Mouse (Mus musculus): Measurements from ENCODE around the gene Adgrl2.

Adgrl2 gene

DNA sequence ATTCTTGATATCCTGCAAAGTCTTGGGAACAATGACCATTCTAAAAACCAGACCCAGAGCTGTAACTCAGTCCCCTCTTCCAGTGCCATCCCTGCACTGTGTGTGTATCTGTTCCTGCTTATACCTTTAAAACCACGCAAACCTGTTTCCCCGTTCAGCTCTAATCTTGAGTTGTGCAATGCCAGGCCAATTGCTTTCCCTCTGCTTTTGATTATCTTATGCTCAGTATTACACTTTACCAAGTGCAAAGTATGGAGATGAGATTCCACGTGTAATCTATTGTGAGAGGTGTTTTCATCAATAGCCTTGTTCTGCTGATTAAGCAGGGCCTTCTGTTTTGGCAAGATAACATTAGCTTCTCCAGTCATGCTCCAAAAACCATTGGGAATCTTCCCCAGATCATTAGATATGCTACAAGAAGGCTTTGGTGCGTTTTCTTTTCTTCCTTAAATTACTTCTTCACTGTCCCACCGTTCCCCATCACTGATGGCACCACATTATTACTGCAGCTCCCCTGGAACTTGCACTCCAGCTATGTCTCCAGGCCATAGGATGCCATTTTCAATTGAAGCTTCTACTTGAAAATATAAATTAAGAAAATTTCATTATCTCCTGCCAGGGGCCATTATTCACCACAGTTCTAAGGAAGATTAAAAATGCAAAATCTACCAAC lies 118.4 kb downstream of the Adgrl2 start:
- DNase-seq: no peak

DNA sequence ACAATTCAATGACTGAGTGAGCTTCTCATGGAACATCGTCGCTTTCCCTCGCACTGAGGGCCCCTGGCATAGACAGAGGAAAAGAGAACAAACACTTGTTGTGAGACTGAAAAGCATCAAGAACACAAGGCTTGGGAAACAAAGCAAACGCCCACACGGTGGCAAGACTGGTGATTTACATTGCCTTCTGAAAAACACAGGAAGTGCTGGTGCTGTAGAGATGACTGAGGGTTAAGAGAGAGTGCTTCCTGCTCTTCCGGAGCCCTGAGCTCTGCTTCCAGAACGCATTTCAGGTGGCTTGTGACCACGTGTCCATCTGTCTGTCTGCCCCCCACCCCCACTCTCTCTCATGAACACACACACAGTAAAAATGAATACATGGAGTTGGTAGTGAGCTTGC lies 122.7 kb downstream of the Adgrl2 start:
- no peak for DNase-seq

DNA sequence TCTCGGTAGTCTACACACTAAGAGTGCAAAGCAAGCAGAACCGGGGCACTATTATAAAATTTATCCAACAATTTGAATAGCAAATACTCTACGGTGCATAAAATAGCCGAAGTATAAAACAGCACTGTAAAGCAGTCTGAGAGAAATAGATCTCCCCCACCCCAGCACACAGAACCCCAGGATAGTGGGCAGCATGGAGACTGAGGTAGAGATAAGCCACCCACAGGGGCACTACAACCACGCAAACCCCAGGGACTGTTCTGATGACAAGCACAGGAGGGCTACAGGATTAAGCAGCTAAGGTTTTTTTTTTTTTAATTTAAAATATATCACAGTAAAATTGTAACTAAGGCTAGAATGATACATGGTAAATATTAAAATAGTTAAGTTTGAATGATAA lies 123.7 kb downstream of the Adgrl2 start:
- DNase-seq: no peak

DNA sequence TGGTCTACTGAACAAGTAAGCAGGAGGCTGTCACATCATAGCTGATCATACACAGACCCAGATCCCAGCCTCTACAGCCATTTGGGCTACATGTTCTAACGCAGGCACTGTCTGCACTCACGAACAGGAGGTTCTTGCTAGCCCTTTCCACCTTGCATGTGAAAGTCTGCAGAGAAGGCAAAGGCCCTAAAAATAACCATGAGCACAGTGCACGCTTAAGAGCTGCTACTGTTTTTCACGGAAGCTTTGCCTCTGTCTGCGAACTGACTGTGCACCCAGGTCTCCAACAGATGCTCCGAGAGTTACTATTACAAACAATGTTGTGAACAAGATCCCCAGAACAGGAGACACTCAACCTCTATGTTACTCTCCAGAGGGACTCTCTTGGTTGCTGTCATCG lies 124.3 kb downstream of the Adgrl2 start:
- DNase-seq: no peak

DNA sequence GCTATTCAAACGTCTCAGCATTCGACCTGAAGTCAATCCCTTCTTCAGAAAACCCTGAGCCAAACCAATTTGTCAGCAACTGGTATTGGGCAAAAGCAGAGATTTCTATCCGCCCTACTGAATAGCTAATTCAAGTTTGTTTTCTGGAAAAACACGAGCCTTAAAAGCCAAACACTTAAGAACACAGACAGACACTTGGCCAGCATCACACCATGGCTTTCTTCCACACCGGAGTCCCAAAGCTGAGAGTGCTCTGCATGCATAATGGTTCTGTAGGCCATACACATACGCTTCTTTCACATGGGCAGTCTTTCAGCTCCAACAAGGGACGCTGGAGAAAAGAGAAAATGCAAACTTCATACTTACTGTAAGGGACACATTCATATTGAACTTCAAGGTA lies 125.1 kb downstream of the Adgrl2 start:
- DNase-seq: no peak

DNA sequence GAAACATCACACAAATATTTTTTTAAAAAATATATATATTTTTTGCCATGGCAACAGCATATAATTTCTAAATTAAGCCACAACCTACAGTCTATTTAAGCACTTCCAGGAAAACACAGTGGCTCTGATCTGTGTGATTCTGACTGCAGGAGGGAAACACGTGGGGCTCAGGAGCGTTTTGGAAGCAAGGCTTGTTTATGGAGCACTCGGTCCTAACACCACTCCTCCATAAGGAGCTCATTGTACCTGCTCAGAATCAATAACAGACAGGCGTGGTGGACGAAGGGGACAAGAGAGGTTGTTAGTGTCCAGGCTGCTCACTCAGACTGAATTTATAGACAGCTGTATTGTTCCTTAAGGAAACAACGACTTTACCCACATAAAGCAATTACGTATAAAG lies 128.5 kb downstream of the Adgrl2 start:
- DNase-seq: no peak

DNA sequence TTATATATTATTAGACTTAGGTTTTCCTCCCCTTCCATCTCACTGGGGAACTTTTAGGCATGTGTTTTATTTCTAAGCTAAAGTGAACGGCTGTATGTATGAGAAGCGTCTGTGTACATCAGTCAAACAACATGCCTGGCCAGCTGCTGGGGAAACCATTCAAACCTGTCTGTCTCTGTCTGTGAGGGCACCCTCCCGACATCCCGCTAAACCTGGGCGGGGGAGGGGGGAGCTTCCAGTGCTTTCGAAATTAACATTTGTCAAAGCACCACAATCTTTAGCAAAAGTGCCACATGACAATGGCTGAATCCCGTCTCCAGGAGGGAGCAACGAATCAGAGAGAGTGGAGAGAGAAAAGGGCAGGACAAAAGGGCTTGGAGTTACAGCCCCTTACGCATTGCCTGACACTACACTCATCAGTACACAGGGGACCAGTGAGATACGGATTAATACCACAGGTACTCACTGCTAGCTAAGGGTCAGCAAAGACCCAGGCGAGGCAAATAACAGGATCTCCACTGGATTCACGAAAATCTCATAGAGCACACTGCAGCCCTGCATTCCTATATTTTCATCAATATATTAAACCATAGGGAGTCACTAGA lies 135.9 kb downstream of the Adgrl2 start:
- DNase-seq: no peak

DNA sequence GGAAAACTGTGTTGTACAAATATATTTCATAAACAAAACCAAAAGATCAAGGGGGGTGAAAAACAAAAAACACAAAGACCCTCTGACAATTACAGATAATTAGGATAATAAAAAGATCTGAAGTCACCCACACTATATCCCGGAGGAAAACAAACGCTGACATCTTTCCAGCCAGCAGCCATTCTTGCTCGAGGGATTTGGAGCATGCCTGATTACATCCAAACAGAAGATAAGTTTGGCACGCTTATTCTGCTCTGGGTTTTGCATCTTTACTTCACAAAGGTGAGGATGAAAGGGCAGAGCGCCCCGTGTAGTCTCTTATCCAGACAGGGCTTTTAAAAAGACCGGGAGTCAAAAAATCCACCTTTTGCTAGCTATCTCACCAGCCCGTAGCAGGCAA lies 137.0 kb downstream of the Adgrl2 start:
- DNase-seq: no peak

DNA sequence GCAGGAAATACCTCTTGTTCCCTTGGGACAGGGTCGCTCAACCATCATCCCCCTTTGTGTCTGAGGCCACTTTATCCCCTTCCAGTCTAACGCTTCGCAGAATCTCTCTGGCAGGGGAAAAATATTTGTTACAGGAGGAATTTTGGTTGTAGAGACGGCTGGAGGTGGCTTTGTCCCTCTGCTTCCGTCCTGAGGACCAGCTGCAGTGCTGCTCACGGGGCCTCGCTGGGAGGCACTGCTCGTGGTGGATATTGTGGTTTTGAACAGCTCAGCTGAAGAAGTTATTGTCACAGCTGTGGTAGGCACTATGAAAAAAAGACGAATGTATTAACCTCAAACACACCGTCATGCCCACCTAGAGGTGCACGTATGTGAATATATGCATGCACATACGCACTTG lies 137.8 kb downstream of the Adgrl2 start:
- DNase-seq: no peak

DNA sequence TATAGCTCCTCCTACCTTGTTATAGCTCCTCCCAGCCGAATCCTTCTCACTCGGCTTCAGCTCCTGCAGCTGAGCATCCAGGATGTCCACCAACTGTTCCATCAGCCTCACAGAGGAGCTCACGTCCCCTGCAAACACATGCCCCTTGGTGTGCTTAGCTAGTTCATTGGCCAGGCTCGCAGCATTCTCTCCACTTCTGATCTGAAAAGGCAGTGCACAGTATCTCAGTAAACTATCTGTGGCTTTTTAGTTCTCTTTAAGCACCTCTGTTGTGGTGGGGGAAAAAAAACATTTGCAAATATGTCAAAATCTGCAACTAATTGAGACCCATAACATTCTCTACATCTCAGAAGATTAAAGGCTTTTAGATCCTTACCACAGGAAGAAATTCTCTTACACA lies 139.5 kb downstream of the Adgrl2 start:
- no peak for DNase-seq

DNA sequence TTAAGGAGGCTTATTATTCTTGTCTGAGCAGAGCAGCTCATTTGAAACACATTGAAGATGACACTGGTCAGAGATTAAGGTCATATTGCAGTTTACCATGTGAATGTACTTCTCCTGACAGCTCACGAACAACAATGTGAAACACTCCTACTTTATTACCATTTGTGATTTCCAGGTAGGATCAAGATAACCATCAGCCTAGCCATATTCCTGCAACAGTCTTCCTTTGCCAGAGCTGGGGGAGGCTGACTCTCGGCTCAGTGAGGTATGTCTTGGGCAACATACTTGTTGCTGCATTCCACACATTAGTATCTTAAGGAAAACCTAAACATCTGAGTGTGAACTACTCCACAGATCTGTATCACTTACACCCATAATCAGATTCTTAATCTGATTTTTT lies 142.0 kb downstream of the Adgrl2 start:
- DNase-seq: no peak

DNA sequence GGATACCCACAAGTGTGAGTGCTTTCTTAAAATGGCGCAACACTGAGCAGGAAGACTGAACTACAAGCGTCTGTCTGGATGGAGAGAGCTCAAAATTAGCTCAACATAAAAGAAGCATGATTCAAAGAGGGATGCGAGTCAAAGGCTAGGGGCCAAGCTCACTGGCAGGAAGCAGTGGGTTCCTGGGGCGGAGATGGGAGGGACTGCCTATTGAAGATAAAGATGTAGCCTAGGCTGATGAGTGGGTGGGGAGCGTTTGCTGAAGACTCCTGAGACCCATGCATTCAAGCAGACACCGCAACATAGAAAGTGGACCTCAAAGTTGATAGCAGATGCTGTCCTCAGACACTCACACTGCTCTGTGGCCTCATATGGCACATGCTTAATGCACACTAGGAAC lies 146.2 kb downstream of the Adgrl2 start:
- no peak for DNase-seq

DNA sequence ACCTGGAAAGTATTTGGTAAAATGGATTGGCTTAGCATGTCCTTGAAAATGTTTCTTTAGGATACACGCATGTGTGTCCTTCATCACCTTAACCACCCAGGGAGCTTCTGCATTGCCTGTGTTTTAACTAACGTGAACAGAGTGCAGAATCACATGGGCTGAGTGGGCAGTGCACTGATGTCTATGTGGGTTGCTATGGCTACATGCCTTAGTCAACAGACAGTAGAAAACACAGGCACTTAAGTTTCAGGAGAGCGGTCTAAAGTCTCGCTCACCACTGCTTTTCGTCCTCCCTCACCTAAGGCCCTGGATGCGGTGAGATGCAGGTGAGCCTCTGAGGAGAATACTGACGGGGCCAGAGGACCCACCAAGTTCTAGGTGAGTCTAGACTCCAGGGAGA lies 147.8 kb downstream of the Adgrl2 start:
- peak; percentile 40 for DNase-seq

DNA sequence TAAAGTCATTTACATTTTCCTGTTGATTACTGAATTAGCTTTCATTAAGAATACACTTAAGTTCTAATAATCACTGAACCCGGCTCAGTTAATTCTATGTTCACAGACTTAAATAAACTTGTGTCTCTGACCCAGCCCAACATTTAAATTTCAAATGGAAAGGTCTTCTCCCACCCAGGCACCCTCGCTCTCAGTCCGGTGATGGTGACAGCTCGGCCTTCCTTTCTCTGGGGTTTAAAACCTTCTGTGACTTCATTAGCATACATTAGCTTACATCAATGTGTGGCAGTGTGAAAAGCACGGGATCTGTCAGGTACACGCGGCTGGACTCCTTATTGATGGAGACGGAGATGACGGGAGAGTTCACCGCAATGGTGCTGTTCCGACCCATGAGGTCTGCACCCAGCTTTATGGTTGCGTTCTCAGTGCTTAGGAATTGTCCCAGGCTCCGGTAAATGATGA lies 151.5 kb downstream of the Adgrl2 start:
- DNase-seq: no peak

DNA sequence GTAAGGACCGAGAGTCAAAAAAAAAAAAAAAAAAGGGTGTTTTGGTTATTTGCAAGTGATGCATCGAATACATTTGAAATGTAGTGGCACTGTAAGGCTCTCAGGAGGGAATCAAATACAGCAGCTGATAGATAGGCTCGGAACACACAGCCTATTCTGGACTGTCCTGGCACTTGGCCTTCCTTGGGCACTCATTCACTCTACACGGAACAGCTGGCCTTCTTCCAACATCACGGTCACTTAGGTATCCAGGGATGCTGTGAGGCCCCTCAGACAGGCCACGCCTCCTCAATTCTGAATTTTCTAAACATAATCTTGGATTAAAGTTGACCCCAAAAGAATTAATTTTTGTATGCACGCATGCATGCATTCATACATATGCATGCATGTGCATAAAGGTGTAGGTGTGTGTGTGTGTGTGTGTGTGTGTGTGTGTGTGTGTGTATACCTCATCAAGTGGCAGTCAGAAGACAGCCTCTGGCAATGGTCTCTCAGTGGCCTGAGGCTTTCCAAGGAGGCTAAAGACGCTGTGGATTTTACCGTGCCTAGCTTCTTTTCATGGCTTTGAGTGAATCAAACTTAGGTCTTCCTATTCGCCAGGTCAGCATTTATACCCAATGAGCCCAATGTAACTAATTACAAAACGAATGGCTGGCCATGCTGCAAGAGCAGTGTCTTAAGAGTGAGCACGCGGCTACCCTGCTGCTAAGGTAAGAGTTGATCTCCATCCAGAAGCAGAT lies 152.1 kb downstream of the Adgrl2 start:
- DNase-seq: no peak

DNA sequence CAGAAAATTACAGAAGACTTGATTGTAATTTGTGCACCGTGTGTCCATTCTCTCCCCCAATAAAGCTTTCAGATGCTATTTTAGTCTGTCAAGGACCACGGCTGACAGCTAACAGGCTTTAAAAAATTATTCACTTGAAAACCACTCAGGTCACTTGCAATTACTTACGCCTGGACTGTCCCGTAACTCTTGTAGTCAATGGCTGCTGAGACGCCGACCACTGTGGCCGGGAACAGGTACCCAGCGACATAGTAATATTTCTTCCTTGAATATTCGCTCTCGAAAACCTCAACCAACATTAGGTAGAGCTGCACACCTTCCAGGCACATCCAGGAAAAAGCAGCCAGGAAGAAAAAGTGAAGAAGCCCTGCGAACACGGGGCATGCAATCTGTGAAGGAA lies 155.2 kb downstream of the Adgrl2 start:
- no peak for DNase-seq

DNA sequence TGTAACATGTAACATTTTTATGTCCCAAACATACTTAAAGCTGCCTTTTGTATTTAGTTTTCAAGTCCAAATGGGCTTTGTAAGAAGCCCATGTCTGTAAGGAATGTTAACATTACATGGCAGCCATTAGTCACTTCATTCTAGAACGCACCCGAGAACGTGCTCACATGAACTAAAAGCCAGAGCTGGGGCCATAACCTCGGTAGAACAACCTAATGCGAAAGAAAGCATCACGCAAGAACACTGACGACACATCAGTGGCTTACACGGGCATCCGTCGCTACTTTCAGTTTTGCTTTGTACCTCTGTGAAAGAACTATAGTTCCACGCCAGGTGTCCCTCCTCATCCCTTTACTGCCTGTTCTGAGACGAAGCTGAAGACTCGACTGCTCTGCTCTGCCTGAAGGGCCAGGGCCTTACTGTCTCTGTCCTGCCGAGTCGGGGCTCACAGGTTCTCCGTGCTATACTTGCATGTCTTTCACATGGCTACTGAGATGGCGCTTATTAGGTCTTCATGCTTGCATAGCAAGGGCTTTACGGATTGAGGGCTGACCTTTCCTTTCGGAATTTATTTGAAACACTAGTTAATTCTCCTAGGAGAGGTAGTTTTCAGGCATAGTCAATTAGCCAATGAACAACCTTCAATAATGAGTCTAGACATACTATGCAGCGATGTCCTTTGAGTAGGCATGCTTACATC lies 157.1 kb downstream of the Adgrl2 start:
- no peak for DNase-seq

DNA sequence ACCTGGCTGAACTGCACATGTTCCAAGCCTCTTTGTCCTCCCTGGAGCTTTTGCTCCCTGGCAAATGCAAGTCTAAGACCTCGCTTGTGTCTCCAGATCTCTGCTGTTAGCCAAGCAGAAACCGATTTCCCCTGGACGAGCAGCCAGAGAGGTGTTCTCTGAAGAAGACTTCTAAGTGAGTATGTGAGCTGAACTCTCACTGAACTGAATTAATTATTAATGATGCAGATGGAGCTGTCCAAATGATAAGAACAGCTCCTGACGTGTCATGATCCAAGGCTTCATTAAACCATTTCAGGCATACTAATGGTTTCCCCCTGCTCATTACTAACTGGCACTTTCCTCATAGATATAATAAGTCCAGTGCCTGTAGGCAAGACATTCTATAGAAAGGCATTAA lies 158.4 kb downstream of the Adgrl2 start:
- DNase-seq: no peak

DNA sequence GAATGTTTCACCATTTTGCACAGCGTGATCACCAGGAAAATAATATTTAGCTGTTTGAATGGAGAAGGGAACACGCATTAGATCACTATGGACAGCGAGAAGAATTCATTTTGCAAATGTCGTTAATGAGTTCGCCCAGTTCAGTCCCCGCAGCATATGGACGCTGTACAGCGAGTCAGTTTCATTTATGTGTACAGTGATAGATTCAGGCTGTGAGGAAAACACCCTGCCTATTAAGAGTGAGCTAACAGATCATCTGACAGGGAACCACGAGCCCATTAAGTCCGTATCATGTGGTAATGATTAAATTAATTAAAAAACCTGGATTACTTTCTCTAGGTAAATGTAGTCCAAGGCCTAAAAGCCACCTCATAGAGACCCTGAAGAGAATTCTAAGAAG lies 161.8 kb downstream of the Adgrl2 start:
- DNase-seq: no peak

DNA sequence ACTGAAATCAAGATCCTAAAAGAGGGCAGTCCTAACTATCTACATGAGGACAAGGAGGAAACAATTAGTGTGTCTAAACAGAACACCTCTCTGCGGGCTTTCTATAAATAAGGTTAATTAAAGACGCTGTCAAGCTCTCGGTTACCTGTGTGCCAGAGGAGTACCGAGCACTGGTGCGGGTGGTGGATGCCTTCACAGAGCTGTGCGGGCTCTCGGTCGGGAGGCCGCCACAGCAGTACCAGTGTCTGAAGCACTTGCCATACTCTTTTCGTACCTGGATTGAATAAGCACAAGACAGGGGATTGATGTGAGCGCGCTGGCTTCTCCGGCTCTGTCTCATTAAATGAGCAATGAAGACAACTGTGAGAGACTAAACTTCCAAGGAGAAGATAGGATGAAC lies 166.8 kb downstream of the Adgrl2 start:
- no peak for DNase-seq

DNA sequence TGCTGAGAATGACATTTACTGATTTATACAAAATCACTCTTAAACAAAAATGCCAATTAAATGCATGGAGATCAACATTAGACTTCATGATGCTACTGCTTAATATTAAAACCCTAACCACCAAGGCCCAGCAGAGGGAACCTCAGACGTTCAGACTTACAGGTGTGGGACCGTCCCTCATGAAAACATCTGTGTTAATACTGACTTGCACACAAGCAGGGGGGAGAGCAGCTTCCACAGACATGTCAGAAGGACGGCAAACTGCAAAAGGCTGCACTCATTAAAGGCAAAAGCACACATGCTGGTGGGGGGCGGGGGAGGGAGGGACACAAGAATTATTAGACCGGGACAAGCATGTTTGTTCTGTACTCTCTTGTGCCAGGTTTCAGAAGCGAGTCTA lies 168.7 kb downstream of the Adgrl2 start:
- no peak for DNase-seq

DNA sequence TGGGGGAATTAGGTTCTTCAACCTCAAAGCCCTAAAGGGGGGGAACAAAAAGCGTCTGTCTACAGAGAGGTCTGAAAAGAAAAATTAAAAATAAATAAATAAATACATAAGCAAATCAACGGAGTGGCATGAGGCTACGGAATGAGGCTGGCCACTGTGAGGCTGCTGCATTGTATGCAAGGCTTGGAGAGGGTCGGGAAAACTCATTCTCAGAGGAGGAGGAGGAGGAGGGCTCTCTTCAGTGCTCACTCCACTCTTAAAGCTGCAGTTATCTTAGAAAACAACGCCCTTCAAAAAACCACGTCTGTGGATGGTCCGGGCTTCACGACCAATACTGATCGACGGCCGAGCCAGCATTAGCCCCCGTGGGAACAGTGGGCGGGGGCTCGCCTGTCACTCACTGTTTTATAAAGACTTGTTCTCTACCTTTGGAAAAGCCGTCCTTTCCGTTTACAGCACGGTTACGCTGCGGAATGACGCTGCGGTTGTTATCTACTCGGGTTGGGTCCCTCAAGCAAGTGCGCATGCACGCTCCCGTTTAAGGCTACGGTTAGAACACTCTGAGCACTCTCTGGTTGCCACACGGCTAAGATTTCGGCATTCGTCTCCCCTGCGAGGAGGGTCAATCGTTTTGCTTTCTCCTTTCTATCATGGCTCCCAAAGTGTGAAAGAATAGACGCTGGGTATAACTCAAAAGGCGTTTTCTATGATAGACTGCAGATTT lies 170.9 kb downstream of the Adgrl2 start:
- no peak for DNase-seq
